Mouse (Mus musculus) spleen, postnatal 36 days (tissue): Measurements from ENCODE around the gene Usp34.
A peak's percentile ranks its signal among the peaks of the same experiment; 100 is the strongest.
"Not testable (repeated sequence)": the region's sequence is repeated elsewhere in the genome, so short reads cannot be mapped to it uniquely, and the experiment has no call there.

Experiments used
- DNase-seq, 2 experiments: peaks; one replicate each; pipeline ENCODE4 v3.0.0; 2022; ENCODE audit warnings: low spot score in 2 of 2, mixed read lengths in 1 of 2

The Usp34 gene

DNA sequence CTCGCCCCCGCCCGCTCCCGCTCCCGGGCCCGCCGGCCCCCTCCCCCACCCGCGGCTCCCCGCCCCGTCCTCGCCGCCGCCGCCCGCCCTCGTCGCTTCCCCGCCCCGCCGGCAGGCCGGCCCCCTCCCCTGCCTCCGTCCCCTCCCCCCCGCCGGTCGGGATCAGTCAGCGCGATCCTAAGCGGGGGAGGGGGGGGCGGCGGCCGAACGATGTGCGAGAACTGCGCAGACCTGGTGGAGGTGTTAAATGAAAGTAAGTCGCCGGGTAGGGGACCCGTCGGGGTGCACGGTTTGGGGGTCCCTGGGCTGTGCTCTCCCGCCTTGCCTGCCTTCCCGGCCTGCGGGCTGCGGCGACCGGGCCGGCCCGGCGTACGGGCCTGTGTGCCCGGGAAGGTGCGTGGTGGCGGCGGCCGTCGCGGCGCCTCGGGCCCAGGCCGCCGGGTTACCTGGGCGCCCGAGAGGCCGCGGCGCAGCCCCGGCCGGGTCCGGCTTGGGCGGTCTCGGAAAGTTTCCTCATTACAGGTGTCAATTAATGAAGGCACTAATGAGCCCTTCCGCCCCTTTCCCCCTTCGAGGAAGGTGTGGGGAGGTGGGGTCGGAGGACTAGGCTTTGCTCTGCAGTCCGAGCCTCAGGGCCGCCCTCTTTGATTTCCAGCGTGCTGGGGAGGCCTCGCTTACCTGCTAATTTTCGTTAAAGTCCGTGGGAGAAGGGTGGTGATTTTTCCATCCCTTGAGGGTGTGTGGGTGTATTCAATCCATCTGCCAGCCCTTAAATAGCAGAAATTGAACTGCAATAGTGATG is at the start of gene Usp34:
Gene Usp34, plus strand, starts transcription at position 132 of the 802 bp plus-strand sequence.
- DNase-seq, result peak; percentile 57 to 65

DNA sequence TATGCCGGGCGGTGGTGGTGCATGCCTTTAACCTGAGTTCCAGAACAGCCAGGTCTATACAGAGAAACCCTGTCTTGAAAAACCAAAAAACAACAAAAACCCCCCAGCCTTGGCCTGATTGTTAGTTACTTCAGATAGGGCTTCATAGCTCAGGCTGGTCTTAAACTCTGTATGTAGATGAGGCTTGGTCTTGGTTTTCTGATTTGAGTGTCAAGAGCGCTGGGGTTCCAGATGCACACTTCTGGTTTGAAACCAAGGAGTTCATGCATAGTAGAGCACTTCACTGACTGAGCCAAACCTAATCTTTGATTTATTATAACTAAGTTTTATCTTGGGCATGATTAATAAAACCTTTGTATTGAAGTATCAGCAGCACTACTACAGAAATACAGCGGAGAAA is 47.6 kb upstream of the Usp34 start:
- no peak for DNase-seq

DNA sequence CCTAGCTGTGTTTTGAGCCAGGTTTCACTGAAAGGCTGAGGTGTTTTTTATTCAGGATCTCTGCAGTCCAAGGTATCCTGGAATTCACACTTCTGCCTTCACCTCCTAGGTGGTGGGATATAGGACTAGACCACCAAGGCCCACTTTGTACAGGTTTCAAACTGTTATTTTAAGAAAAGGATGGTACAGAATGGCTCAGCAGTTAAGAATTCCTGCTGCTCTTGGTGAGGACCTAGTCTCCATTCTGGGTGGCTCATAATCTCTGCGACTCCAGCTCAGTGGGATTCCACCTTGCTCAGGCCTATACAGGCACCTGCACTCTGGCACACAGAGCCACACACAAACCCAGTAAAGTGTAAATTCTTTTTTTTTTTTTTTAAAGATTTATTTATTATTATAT is 47.2 kb upstream of the Usp34 start:
- no peak for DNase-seq

DNA sequence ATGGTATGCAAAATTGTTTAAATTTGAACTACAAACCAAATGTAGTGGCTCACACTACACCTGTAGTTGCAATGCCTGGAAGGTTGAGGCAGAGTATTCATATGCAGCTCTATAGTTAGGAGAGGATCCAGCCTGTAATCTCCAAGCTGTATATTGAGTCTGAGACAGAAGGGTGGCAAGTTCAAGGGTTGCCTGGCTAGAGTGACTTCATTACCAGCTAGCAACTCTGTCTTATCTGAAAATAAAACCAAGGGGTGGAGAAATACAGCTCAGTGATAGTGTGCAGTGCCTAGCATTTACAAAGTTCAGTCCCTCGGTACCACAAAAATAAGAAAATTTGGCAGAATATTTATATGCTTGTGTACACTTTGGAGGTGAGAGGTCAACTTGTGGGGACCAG is 46.5 kb upstream of the Usp34 start:
- DNase-seq, result no peak

DNA sequence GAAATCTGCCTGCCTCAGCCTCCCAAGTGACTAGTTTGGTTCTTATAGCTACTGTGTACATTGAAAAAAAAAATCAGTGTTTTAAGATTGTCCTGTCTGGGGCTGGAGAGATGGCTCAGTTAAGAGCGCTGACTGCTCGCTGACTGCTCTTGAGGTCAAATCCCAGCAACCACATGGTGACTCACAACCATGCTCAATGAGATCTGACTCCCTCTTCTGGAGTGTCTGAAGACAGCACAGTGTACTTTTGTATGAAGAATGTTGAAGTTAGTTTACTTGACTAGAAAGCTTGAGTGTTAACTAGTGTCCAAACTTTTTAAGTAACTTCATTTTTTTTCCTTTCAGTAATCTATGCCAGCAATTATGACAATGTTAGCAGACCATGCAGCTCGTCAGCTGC is 45.2 kb upstream of the Usp34 start:
- DNase-seq, result peak in 1 of 2 experiments; percentile 2

DNA sequence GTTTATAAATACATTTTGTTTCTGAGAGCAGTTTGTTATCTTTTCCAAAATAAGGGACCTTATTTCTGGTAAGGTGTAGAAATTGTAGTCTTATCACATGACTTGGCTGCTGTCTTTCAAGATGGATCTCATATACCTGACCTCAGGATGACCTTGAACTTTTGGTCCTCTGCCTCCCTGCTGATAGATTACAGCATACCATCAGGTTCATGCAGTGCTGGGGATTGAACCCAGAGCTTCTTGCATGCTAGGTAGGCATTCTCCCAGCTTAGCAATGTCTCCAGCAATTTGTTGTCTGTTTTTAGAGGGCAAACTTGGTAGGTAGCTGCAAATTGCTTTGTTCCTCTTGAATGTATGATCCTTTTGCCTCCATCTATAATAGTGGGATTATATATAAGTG is 41.7 kb upstream of the Usp34 start:
- no peak for DNase-seq

DNA sequence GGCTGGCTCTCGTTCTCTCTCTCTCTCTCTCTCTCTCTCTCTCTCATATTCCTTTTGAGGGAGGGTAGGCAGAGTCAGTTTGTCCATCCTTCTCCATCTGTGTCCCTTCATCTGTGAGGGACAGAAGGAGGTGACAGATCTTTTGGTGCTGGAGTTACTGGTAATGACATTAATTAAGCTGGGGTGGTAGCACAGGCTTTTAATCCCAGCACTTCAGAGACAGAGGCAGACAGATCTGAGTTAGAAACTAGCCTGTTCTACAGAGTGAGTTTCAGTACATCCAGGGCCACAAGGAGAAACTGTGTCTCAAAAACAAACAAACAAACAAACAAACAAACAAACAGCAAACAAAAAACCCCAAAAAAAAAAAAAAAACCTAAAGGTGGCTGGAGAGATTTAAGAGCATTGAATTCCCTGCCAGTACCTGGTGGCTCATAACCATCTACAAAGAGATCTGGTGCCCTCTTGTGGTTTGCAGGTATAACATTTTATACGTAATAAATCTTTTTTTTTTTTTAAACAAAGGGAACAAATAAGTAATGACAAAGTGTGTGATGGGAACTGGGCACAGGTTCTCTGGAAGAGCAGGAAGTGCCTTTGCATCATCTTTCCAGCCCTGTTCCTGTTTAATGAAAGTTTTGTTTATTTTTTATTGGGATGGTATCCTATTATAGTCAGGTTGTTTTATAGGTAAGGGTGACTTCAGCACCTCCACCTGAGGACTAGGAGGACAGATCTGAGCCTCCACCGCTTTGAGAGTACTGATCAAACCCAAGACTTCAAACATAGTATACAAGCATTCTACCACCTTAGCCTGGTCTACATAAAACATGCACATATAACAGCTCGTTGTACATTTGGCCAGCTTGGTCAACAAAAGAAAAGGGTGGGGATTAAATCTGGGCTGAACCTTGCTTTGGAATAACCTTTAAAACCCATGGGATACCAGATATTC is 34.6 kb upstream of the Usp34 start:
- peak; percentile 23 to 55 for DNase-seq

DNA sequence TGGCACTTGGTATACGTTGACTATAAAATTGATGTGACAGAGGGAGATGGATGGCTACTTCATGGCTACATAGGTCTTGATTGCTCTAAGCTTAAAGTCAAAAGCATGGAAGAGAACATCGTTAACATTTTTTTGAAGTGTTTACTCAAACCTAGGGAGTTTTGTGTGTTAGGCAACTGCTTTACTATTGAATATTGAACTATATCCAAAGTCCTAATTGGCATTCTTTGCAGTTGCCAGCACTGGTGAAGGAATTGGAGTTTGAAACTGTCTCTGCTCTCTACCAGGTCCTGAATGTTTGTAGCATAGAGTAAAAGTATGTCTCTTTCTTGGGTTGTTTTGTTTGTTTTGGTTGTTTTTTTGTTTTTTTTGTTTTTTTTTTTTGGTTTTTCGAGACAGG is 30.9 kb upstream of the Usp34 start:
- DNase-seq, result no peak

DNA sequence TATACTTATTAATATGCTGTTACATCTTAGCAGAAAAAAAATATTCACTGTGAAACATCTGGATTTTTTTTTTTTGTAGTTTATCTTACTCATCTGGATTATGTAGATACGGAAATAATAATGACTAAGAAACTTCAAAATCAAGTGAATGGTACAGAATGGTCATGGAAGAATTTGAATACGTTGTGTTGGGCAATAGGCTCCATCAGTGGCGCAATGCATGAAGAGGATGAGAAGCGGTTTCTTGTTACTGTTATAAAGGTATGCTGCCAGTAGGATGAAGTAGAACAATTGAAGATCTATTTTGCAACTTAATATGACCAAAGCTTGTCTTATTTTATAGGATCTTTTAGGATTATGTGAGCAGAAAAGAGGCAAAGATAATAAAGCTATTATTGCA is 22.2 kb upstream of the Usp34 start:
- no peak for DNase-seq

DNA sequence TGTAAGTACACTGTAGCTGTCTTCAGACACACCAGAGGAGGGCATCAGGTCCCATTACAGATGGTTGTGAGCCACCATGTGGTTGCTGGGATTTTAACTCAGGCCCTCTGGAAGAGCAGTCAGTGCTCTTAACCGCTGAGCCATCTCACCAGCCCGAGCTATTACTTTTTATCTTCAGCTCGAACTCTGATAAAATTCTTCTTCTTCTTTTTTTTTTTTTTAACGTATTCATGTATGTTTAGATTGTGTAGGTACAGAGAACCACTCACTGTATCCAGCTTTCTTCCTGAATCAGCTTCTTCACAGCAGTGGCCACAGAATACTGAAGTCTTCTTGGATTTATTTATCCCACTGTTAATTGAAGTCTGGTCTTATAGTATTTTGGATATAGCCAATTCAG is 17.8 kb upstream of the Usp34 start:
- not testable (repeated sequence) for DNase-seq

DNA sequence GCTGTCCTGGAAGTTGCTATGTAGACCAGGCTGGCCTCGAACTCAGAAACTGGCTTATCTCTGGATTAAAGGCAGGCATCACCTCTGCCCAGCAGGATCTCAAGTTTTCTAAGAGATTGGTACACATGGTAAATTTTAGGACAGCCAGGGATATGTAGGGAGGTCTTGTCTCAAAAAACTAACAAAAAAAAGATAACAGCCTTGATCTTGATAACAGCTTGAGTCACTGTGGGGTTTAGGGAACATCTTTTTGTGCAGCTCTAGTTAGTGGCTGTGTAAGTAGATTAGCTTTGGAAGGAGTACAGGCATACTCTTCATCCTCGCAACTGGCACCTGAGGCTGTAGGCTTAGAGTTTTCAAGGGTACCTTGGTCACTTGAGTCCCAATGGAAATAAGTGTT is 9.3 kb upstream of the Usp34 start:
- no peak for DNase-seq

DNA sequence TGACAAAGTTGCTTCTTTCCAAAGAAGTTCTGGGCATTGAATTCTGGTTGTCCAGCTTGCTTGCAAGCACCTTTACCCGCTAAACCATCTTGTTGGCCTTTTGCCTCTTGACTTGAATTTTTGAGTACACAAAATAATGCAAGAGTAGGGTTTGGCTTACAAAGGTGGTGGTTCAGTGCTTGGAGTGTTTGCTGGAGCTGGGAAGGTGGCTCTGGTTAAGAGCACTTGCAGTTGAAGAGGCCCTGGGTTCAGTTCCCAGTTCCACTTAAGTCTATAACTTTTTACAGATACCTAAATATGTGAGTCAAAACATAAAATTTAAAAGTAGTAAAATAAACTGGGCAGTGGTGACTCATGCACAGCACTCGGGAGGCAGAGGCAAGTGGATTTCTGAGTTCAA is 8.4 kb upstream of the Usp34 start:
- DNase-seq, result no peak

DNA sequence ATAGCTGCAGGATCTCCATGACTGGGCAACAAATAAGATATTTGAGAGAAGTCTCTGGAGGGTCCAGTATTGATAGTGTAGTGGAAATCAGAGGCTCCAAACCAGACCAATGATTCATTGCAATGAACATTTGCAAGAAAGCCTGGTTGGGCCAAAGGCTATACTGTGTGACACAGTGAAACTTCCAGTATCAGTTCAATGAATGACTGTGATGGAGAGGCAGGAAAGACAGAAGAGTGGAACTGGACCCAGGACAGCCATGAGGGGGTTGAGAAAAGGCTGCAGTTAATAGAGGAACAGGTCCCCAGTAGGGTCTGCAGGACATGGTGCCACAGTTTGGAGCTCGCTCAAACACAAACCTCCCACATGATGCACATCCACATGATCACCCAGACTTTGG is 6.8 kb upstream of the Usp34 start:
- DNase-seq, result no peak

DNA sequence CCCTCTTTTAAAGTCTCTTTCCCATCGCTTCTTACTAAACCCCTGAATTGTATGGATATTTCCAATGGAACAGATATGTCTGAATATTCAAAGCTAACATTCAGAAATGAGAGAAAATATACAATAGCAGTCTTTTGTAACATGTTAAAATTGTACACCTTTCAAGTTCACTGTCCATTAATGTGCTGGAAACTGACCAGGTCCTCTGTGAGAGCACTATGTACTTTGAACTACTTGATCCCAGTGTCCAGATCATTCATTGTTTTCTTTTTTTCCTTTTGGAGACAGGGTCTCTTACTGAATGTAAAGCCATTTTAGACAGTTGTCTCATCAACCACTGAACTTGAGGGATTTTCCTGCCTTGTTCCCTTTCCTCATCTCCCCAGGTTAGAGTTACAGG is 3.6 kb upstream of the Usp34 start:
- no peak for DNase-seq

DNA sequence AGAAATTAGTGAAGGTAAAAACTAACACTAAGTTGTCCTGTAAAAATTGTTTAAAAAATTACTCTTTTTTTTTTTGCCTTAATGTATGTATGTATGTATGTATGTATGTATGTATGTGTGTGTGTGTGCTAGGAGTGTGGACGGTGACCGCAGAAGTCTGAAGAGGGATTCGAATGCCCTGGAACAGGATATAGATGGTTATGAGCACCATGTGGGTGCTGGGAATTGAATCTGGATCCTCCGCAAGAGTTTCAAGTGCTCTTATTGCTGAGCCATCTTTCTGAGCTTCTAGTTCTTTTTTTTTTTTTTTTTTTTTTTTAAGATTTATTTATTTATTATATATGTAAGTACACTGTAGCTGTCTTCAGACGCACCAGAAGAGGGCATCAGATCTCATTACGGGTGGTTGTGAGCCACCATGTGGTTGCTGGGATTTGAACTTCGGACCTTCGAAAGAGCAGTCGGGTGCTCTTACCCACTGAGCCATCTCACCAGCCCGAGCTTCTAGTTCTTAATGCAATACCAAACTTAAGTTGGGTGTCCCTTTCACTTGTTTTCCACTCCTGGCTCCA is 1.5 kb upstream of the Usp34 start:
- not testable (repeated sequence) for DNase-seq

DNA sequence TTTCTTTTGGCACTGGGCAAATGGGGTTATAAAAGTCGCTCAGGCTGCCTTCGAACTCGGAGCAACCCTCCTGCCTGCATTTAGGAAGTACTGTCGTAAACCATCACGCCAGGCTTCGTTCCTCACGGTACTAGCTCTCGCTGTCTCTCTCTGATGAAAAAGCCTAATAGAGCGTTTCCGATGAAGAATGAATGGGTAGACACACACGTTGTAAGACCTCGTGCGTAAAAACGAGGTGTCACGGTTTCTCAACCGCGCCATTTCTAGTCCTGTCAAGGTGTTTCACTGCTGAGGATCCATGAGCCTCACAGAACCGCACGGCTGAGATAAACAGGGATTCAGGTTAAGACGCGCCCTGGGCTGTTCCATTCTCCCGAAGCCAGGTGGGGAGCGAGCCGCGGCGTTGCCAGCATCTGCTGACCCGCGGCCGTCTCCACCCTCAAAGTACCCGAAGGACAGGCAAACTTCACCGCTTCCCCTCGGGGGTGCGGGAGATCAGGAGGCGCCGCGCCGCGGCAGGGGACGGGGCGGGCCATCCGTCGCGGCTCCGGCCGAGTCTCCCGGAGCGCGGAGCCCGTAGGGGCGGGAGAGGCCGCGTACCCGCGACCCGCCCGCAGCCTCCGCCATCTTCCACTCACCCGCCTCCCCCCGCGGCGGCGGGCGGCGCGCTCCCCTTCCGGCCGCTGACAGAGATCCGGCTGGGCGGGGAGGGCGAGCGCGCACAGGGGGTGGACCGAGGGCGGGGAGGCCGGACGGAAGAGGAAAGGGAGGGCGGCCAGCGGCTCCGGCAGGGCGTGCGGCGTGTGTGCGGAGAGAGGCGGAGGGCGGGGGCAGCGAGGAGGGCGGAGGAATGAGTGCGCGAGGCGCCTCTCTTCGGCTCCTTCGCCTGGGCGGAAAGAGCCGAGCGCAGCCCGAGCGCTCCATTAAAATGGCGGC is 754 bp upstream of the Usp34 start:
- DNase-seq, result peak; percentile 97 to 99

DNA sequence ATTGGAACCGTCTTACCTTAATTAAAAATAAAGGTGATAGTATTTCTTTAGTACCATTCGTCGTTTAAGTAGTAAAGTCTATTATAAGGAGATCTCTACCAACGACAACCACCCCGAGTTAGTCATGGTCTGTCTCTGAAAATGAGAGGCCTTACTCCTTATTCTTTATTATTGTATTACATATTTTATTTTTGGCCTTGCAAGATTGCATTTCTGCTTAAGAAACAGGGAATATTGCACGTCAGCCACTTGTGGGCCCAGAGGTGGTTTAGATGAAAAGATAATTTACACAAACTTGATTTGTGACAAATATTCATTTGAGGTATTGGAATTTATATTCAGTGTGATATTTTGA is 848 bp downstream of the Usp34 start:
- no peak for DNase-seq

DNA sequence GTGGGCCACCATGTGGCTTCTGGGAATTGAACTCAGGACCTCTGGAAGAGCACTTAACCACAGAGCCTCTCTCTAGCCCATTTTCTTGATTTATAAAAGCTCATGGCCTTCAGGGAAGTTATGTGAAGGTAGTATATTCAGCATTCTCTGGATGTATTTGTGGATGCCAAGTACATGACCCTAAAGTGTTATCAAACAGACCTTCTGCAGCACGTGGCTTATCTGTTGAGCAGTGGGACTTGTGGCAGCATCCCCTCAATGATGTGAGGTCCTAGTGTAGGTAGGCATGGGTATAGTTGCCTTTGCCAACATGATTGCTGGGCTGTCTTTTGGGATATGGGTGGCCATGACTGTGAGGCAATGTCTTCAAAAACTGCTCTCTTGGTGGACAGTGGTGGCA is 6.8 kb downstream of the Usp34 start:
- DNase-seq, result peak in 1 of 2 experiments; percentile 6

DNA sequence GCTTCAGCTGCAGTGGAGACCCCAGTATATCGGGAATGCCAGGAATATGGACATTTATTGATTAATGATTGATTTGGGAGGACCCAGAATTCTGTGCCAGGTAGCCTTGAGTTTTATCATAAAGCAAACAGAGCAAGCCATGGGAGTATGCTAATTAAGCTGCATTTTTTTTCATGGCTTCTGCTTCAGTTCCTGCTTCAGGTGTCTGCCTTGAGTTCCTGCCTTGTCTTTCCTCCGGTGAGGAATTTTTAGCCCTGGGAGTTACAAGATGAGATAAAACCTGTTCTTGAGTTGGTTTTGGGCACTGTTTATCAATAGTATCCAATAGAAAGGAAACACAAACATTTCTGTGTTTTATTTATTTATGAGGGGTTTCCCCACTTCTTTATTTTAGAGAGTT is 22.7 kb downstream of the Usp34 start:
- DNase-seq, result no peak

DNA sequence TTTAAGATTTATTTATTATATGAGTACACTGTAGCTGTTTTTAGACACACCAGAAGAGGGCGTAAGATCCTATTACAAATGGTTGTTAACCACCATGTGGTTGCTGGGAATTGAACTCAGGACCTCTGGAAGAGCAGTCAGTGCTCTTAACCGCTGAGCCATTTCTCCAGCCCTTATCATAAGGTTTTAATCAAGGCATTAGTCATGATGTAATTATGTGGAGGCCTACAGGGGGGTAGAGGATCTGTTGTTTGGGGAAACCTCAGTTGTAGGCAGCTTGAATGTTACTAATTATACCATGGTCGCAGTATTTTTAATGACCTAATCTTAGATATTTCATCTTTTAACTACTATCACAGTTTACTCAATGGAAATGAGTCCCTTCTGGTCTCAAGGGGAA is 25.4 kb downstream of the Usp34 start:
- no peak for DNase-seq

DNA sequence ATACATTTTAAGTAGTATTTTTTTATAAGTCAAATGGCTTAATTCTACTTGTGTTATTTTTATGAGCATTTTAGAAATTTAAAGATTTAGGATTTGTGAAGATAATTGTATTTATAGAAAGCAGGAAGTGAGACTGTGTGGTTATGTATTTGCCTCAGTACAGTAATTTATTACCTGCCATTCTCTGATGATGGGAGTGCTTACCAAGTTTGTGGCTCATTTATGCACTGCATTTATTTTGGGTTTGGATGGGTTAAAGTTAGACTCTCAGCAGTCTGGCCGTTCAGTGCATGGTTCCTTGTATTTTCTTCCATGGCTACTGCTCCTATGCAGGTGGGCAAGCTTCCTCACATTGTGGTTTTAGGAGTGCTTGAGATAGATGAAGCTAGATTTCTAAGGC is 28.5 kb downstream of the Usp34 start:
- DNase-seq, result no peak
